Mouse (Mus musculus) C2C12 (cell line): ENCODE data around the gene Sept4.

Source experiments
- CTCF ChIP-seq: IDR thresholded peaks from one replicate; pipeline ENCODE4 v1.5.1; 2011; ENCODE audit not compliant: control insufficient read depth, insufficient read depth, insufficient read length
- USF1 ChIP-seq: IDR thresholded peaks from one replicate; pipeline ENCODE4 v1.6.1; 2011; ENCODE audit warnings: low read depth, mild to moderate bottlenecking, control low read depth, moderate library complexity

DNA sequence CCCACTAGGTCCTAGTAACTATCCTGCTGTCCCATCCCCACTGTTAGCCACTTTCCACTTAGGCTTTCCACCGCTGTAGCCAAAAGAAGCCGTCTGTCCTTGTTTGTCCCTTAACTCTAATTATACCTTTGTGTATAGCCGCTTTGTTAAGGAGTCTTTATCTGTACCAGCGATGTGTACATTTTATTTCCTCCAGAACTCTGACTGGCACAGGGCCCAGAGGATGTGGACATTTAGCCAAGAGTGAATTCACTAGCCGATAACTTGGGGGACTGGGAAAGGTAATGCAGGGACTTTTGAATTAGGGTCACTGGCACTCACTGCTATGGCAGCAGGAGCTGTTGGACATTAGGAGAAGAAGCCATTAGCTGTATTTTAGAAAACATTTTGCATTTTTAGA, 14.3 kb upstream of the Sept4 start:
- TF ChIP-seq CTCF: no peak
- TF ChIP-seq USF1: no peak
